Mouse (Mus musculus) lung, postnatal 4 days (tissue): ENCODE results near the gene Slamf8.
A peak's percentile ranks its signal among the peaks of the same experiment; 100 is the strongest.

Experiments used
- DNase-seq, 2 experiments: peaks; one replicate each; pipeline ENCODE4 v3.0.0; 2021

Slamf8 gene

DNA sequence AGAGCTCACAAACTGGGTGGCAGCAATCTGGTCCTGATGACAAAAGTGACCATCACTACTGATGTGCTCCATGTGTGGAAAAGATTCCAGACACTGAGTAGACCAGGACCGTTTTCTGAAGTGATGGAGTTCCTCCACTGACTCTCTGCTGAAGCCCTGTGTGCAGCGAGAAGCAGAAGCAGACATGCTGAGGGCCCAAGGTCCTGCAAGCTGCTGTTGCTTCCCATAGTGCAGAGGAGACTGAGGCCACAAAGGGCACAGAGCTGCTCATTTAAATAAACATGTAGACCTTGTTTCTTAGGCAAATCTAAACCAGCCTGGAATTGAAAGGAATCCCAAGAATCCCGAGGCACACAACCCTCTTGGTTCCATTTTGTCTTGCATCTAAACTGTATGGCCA is 3.0 kb upstream of the Slamf8 start:
- no peak for DNase-seq

DNA sequence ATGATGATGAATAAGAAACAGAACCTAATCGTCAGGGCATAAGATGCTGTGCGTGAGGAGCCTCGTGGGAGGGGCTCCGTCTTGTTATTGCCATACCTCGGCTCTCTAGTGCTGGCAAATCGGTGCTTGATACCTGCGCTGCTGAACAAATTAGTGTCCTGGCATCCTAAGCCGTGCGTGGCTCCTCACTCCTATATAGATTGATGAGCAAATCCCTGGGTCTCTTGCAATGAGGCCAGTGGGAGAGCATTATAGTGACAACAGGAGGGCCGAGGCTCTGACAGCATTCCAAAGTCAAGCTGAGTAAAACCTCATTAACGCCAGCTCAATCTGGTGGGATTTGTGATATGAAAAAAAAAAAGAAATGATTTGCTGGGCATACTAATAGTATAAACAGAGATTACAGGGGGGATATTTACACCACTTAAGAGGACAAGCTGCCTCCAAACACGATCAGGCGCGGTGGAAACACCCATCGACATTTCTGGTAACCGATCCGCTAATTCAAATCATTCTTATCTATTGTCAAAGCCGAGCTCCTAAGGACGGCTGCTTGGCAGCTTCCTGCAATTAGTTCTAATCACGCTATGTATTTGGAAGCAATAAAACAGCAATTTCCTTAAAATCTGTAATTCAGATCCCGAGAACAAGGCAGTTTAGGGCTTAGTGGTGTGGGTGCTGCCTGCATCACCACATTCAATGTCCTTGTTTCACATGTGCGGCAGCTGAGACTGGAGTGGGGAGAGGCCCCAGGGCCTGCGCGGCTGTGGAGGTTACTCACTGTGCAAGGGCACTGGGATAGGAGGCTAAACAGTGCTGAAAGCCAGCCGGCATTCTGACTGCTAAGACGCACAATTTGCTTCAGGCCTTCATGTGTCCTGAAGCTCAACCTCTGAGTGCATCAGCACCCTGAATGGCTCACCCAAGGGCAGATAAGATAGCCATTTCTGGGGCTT is 4.5 kb downstream of the Slamf8 start:
- no peak for DNase-seq

DNA sequence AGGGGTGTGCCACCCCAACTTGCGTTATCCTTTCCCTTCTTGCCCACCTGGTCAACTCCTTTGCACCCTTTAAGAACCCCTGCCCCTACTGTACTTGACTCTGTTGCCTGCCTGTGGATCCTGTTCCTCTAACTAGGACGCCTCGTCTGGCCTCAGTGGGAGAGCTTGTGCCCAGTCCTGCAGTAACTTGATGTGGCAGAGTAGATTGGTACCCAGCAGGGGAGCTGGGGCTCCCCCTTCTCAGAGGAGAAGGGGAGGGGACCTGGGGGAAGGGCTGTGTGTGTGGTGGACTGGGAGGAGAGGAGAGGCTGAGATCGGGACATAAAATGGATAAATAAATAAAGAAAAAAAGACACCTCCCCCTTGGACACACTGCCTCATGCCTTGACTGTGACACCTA is 5.3 kb downstream of the Slamf8 start:
- no peak for DNase-seq

DNA sequence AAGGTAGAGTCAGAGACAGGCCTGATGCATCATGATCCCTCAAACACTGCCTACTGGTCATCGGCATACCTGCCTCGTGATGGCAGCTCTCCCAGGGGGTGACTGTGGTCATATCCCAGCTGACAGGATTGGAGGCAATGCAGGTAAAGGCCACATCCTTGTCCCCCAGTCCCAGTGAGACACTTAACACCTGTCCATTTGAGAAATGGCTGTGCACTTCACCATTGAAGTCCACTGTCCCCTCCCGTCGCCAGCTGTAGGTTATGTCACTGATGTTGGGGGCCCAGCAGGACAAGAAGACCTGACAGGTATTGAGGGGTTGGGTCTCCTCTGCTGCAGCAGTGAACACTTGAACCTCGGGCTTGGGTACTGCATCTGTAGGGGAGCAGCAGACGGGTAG is 6.1 kb downstream of the Slamf8 start:
- no peak for DNase-seq

DNA sequence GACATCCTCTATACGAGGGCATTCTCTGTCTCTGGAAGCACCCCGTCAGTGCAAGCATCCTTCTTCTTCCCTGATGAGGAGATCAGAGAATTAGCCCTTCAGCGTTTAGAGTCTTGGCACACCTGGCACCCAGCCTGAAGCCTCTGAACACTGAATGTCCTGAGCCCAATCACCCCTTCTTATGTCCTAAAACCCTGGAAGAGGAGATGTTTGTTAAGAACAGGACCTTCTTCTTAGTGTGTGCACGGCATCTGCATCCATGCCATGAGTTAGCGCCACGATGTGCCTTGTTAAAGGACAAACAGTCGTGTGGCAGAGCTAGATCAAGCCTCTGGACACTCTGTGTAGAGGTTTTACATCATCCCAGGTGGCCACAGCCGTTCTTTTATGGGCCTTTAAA is 7.9 kb downstream of the Slamf8 start:
- no peak for DNase-seq

DNA sequence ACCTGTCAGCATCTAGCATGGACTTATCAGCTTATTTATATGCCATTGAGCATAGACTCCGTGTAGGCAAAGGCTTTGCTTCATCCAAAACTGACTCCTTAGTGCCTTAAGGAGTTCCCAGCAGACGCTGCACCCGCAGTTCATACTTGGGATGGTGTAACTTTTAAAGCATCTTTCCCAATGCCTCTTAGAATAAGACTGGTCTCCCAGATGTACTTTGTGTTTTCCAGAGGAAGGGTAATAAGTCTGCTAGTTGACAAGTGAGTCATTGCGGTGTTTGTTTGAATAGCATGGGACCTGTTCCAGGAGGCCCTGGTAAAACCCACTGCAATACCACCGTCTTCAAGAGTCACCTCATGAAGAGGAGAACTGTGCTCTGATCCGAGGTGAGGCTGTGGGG is 10.3 kb downstream of the Slamf8 start:
- DNase-seq, result no peak

DNA sequence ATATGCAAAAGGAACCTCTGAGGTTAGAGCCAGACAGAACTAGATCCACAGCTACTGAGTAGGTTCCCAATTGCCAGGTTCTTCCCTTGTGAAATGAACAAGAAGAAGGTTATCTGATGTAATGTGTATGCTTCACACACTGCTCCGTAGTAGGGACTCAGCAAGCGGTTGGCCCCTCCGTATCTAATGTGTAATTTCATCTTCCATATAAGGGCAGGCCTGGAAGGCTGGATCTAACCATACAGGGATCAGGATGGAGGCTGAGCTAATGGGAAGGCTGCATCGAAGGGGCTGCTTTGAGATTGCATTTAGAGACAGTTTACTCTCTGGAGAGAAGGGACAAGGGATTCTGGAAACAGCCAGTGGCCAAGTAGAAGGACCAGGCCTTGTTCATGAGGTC is 22.6 kb downstream of the Slamf8 start:
- DNase-seq, result peak in 1 of 2 experiments; percentile 3

DNA sequence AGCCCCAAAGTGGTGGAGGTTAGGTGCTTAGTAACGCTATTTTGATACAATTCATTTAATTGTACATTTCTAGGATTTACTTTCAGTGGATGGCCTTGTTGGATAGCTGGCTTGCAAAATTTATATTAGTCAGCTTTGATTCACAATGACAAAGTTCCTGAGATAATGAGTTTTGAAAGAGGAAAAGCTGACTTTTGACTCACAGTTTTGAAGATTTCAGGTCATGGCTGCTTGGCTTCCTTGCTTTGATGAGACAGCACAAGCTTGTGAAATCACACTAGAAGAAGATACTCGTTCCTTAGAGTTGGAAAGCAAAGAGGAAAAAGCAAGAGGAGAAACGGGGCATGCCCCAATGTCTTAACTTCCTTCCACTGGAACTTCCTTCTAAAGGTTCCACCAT is 24.2 kb downstream of the Slamf8 start:
- no peak for DNase-seq

DNA sequence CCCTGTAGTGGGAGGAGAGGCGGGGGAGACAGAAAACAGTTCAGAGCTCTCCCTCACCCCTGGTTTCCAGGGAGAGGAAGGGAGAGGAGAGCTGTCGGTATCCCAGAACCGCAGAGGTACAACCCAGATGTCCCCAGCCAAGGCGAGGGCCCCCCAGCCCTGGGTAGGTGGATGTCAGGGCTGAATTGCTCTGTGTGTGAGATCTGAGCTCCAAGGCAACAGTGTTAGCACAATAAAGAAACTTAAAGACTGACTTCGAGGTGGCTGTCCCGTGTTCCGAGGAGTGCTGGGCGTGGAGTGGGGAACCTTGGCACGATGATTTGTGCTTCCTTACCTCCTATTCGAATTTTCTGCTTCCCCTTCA is 26.9 kb downstream of the Slamf8 start:
- no peak for DNase-seq

DNA sequence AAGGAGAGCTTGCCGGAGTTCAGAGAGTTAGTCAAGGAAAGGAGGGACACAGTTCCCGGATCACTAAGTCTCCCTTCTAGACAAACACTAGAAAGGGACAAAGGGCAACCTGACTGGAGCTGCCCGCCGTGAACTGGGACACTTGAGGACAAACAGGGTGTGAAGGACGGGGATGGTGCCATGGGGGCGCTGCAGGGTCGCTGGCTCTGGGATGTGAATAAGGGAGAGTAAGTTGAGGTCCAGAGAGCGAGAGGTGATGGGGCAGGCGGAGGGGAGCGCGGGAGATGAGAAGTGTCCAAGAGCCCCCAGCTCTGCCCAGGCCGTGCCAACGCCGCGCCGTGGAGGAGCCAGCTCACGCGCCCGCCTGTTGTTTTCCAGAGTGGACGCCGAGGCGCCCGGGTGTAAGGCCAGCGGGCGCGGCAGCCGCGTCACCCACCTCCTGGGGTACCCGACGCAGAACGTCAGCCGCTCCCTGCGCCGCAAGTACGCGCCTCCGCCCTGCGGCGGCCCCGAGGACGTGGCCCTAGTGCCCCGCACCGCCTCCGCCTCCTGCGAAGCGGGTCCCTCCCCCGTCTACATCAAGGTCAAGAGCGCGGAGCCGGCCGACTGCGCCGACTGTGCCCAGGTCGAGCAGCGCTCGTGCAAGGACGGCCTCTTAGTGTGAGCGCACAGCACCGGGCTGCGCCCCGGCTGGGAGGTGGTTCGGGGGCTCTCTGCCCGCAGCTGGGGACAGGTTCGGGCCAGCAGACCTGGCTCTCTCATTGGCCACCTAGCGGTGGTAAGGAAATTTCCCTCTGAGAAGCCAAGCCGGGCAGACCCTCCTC is 27.5 kb downstream of the Slamf8 start:
- peak; percentile 83 to 87 for DNase-seq

DNA sequence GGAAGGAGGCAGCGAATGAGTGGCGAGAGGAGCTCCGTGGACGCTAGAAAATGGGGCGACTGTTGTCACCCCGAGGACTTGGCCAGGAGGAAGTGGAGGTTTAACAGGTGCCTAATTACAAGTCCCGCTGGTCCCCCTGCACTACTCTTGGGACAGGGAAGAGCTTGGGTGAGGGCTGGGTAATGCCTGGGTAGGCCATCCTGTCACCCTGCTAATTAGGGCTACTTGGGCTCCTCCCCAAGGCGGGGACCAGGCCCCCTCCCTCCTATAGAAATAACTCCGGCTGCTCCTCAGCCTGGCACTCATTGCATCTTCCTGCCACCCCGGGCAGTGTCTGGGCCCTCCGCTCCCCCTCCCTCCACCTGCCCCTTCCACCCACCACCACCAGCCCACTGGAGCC is 34.7 kb downstream of the Slamf8 start, which contains the start of gene Vsig8:
Gene Vsig8 (plus strand): TSS at position 301 of the 400 bp plus-strand sequence.
- DNase-seq, result no peak

DNA sequence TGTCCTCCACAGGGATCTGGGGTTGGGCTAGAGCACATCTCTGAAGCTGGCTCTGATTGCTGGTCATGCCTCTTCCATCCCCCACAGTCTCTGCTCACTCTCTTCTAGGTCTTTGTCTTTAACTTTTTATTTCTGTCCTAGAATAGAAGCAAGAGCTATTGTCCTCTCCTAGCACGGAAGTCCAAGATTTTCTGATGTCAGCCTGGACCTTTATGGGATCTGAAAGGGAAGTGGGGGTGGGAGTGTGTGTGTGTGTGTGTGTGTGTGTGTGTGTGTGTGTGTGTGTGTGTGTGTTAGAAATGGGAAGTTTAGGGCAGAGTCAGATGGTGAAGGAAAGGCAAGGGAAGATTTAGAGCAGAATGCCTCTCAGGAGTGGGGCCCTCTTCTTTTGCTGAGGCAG is 37.7 kb downstream of the Slamf8 start:
- DNase-seq, result peak in 1 of 2 experiments; percentile 28

DNA sequence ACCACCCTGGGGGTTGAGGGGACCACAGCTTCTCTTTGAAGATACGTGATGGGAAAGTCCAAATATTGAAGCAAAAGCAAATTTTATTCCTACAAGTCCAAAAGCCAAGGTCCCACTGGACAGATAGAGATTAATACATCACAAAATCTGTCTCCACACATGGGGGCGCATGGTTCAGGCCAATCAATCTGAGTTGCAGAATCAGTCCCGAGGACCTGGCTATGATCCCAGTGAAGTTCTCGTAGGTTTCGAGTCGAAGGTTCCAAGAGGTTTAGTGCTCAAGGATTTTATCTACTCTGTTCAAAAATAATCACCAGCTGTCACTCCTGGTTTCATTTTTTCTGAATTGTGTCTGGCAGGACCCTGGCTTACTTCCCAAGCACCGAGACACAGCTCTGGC is 39.4 kb downstream of the Slamf8 start:
- DNase-seq, result no peak

DNA sequence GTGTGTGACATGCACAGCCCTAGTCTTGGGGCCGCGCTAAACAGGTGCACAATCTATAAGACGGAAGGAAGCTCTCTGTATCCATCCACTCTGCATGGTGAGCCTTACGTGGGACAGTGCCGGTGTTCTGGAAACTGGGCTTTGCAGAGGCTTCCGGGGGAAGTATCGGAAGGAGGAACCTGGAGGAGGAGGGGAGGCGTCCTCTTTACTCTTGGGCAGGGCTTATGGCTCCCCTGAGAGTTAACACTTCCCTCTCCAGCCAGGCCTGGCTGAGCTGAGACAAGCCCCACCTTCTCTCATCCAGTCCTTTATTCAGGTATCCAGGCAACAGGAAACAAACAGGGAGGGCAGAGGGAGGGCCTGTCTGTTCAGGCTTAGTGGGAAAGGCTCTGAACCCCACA is 39.8 kb downstream of the Slamf8 start:
- peak; percentile 72 to 75 for DNase-seq

DNA sequence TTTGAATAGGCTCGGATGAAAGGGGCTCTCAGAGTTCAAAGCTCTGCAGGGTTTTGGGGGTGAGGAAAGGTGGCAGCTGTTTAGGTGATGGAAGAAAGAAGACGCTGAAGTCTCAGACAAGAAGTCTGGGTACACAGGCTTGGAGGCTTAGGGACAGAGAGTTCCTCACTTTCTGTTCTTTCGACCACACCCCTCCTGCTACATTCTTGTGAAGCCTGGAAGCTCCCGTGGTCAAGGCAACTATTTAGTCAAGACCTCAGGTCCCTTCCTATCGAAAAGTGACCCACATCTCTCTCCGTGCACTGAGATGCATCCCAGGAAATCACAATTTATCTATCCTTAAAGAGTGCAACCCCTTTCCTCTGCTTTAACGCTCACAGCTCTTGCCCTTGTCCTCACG is 40.7 kb downstream of the Slamf8 start:
- no peak for DNase-seq

DNA sequence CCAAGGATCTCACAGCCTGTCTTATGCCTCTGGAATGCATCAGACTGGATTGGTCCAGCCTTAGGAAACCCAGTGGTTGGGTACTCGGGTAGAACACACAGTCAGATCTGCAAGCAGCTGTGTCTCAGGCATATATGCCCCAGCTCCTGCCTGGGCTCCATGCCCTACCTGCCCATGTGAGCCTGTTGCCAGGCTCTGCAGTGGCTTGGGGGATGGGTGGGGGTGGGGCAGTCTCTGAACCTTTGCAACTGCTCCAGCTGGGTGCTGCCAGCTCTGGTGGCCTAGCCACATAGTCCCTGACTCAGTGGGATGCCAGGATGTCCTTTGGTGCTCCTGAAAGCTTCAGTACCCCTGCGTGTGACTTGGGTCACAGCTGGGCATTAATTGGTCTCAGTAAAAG is 41.1 kb downstream of the Slamf8 start:
- no peak for DNase-seq

DNA sequence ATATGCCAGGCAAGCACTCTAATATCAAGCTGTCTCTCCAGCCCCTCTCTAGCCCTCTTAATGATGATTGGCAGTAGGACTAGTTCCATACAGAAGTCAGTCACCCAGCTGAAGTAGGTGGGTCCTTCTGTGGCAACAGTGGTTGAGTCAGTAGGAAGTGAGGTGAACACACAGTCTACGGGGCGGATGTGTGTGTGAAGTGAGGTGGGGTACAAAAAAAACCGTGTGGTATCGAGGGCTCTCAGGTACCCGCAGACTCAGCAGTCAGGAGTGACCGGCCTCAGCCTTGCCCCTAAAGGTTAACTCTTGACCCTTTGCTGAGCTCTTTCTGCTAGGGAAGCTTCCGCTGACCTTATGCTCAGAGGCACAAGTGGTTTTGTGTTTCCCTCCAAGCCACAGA is 41.9 kb downstream of the Slamf8 start:
- DNase-seq, result peak in 1 of 2 experiments; percentile 21

DNA sequence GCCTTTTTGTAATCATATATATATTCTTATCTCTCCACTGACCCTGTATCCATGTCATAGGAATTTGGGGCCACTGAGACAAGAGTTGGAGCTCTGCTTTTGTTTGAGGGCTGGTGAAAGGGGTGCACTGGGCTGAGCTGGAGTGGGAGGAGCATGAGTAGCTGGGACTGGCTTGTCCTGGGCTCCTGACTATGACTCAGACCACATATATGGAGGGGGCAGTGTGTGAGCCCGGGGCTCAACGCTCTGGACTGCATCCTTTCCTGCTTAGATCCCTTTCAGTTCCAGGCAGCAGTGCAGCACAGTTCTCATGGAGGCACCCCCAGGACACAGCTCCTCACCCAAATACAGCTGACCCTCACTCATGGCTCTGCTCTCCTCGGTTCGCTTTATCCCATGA is 44.3 kb downstream of the Slamf8 start:
- DNase-seq, result no peak

DNA sequence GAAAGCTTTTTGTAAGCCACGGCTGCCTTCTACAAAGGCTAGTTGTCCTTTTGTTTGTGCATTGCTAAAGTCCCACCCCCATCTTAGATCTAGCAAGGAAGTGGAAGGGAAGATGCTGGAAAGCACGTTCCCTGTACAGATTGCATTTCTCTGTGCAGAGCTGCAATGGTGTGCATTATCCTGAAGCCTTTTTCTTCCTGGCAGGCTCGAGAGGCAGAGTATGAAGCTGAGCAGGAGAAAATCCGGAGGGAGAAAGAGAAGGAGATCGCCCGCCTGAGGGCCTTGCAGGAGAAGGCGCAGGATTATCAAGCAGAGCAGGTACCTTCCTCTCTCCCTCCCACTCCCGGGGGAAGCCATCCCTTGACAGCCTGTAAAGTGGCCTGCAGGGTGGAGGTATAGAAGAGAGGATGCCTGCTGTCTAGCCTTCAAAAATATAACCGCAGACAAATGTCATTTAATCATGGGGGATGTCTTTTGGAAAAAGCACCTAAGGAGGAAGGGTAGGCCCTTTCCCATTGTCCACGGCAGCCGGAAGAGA is 50.0 kb downstream of the Slamf8 start:
- DNase-seq, result no peak

DNA sequence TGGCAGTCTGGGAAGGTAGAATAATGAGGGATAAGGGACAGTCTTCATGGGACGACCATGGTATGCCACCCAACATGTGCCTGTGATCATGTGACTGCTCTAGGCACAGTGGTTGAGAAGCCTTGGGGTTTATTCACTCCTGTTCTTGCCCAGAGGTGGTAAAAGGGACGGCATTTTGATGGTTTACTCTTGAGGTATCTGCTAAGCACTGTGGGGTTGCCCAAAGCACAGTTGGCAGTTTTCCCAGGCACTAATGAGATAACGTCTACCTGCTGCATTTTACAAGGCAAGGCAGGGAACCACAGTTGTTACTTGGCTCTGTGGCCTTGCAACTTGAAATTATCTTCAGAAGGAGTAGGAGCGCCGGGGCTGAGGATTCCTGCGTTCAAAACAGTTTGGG is 50.5 kb downstream of the Slamf8 start:
- no peak for DNase-seq

DNA sequence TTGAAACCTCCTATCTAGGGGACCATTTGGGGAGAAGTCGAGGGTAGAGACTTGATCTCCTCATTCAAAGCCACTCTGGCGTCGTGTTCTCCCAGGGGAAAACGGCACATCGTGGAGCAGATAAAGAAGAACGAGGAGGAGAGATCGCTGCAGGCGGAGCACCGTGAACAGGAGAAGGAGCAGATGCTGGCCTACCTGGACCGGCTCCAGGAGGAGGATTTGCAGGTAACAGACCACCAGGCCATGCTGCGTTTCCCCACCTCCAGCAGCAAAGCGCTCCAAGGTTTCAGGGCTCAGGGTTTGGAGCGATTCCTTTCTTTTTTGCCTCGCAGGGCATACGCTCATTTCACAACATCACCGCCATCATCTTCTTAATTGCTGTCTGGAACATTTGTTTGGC is 55.3 kb downstream of the Slamf8 start:
- DNase-seq, result no peak

DNA sequence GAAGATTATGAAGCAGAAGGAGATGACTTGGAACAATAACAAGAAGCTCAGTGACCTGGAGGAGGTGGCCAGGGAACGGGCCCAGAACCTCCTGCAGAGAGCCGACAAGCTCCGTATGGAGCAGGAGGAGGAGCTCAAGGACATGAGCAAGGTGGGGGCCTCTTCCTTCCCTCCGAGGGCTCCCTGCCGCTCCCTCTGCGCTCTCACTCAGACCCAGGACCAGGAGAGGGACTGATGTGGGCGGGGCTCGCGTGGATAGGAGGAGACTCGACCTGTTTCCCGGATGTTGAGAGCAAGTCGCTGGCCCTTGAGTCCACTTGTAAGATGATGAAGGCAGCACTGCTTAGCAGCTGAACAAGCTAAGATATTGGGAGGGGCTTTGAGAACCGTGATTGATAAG is 57.8 kb downstream of the Slamf8 start:
- peak; percentile 70 to 75 for DNase-seq
